Mouse (Mus musculus): Measurements from ENCODE around the gene Mycbp2.

DNA sequence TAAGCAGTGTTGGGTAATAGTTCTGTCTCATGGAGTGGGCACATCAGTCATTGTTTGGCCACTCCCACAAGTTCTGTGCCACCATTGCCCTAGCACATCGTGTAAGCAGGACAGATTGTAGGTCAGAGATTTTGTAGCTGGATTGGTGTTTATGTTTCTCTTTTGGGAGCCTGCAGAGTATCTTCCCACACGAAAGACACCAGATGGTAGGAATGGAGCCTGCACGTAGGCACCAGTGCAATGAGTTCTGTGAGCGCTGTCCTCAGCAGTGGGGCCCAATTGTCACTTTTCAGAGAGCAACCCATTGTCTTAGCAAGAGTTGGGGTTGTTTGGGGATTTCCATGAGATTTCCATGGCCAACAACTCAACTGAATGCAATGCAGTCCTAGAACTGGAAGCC is 236.6 kb downstream of the Mycbp2 start:
- TF ChIP-seq EP300 (IDR thresholded peaks at IDR 0.05), result no peak
- TF ChIP-seq CTCF (IDR thresholded peaks at IDR 0.05), result no peak

All from lung, postnatal 0 days (tissue).